Mouse (Mus musculus) embryo, embryonic 11 days (tissue): ENCODE results near the gene Tnni1.

Experiments used
- DNase-seq: peaks from one replicate; pipeline ENCODE4 v3.0.0-alpha.2; 2015

Gene Tnni1

GRCm38 (mm10) chr1:135767324-135767890 lies 11.8 kb upstream of the Tnni1 start:
- no peak for DNase-seq

- no peak for DNase-seq
Measured at GRCm38 (mm10) chr1:135768400-135768799, 10.8 kb upstream of the Tnni1 start.

GRCm38 (mm10) chr1:135770237-135770636 lies 9.0 kb upstream of the Tnni1 start:
- DNase-seq = no peak

GRCm38 (mm10) chr1:135770896-135771572 lies 8.2 kb upstream of the Tnni1 start:
- DNase-seq = no peak

- no peak for DNase-seq
Measured at GRCm38 (mm10) chr1:135771573-135771970, 7.7 kb upstream of the Tnni1 start.

- no peak for DNase-seq
Measured at GRCm38 (mm10) chr1:135776596-135776995, 2.6 kb upstream of the Tnni1 start.

- DNase-seq = no peak
Measured at GRCm38 (mm10) chr1:135777046-135777445, 2.2 kb upstream of the Tnni1 start.

- DNase-seq = no peak
Measured at GRCm38 (mm10) chr1:135780649-135781048, 1.4 kb downstream of the Tnni1 start.

- peak; percentile 88 for DNase-seq
Measured at GRCm38 (mm10) chr1:135781220-135781619, 2.0 kb downstream of the Tnni1 start.

GRCm38 (mm10) chr1:135782816-135783215 lies 3.6 kb downstream of the Tnni1 start:
- DNase-seq = no peak

GRCm38 (mm10) chr1:135787799-135788198 lies 8.6 kb downstream of the Tnni1 start:
- peak; percentile 83 for DNase-seq

GRCm38 (mm10) chr1:135788708-135789107 lies 9.5 kb downstream of the Tnni1 start:
- DNase-seq = no peak

GRCm38 (mm10) chr1:135789815-135790214 lies 10.6 kb downstream of the Tnni1 start:
- DNase-seq = peak; percentile 80

GRCm38 (mm10) chr1:135792143-135792939 lies 13.1 kb downstream of the Tnni1 start:
- DNase-seq = no peak

- DNase-seq = peak; percentile 52
Measured at GRCm38 (mm10) chr1:135793370-135794215, 14.4 kb downstream of the Tnni1 start.

GRCm38 (mm10) chr1:135794216-135795134 lies 15.2 kb downstream of the Tnni1 start:
- no peak for DNase-seq

GRCm38 (mm10) chr1:135798492-135798891 lies 19.3 kb downstream of the Tnni1 start:
- no peak for DNase-seq

- DNase-seq = no peak
Measured at GRCm38 (mm10) chr1:135799109-135799627, 19.9 kb downstream of the Tnni1 start.

- no peak for DNase-seq
Measured at GRCm38 (mm10) chr1:135800192-135800950, 21.1 kb downstream of the Tnni1 start.

GRCm38 (mm10) chr1:135807546-135807945 lies 28.3 kb downstream of the Tnni1 start:
- no peak for DNase-seq

GRCm38 (mm10) chr1:135810180-135810579 lies 30.9 kb downstream of the Tnni1 start:
- no peak for DNase-seq
